Mouse (Mus musculus): ENCODE measurements around the gene Mtfr2. TPM values are rescaled to one million over a fixed set of nuclear protein-coding genes. Genes with fewer than 3 reads are reported as not detected.

The Mtfr2 gene
- total RNA-seq, 2 experiments from 2014 or later = 0.72 to 1.2 TPM

Other genes starting within 250 kb of the Mtfr2 start
- gene Map7, start 199.3 kb upstream of the Mtfr2 start, total RNA-seq (2021) = 10 to 100 TPM; 17.4 to 20.9 TPM
- gene Bclaf1, start 35.3 kb upstream of the Mtfr2 start, total RNA-seq (2021) = 10 to 100 TPM; 68.4 to 68.7 TPM